Mouse (Mus musculus): ENCODE results near the gene Gm20388.

DNA sequence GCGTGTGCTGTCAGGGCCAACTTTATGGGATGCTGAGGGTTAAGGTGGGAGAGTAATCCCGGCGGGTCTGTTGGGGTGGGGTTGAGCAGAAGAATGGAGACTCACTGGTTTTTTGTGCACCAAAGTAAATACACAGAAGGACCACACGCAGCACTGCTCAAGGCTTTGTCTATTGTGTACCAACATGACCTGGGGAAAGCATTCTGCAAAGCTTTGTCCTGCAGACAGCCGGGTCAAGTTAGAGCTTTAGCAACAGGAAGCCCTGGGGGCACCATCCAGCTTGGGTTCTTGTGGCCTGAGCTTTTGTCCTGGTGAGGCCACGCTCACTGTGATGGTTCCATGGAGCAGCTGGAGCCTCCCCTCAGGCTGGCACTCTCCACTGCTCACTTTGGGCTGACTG lies 761.1 kb downstream of the Gm20388 start:
- no peak for TF ChIP-seq CTCF (IDR thresholded peaks at IDR 0.05; ENCODE audit: low read depth)
- TF ChIP-seq EP300 (IDR thresholded peaks at IDR 0.05; ENCODE audit: low read depth): no peak

Data from liver, embryonic 14.5 days (tissue).